ENCODE assay signal across 29 mouse cellular contexts in genomic region chr10:84423903-84424302, GRCm38 (mm10). TPM values are rescaled to one million over a fixed set of nuclear protein-coding genes. Genes with fewer than 3 reads are reported as not detected.
DNase-seq lines count a peak whose midpoint lies in the region; ATAC-seq lines count a peak whose summit lies in the region.
"Had no signal": no experiment of that assay in that cellular context is flagged by ENCODE, and none has a peak within 500 bp of the region (broad histone marks: within the 10 kb centered on the region; RNA-seq: fewer than 3 reads in every experiment).

No protein-coding gene starts in this region.

- H3K4me2 ChIP-seq in hindbrain, embryonic 16.5 days (ENCODE audit: low read length) = no peak overlapping the region
- H3K4me2 ChIP-seq in lung, embryonic 16.5 days (ENCODE audit: low read depth, low read length) = no peak overlapping the region
- no peak overlapping the region for H3K4me2 ChIP-seq in midbrain, embryonic 15.5 days
- H3K4me2 ChIP-seq: heart, embryonic 13.5 days; hindbrain, embryonic 13.5 days; limb, embryonic 12.5 days; lung, embryonic 15.5 days; midbrain, embryonic 12.5 days had no signal

- 87% methylated on average over 5 of the region's 5 CpGs for WGBS in hindbrain, embryonic 10.5 days
- WGBS in hindbrain, embryonic 16.5 days = 86% methylated on average over 5 of the region's 5 CpGs
- 62% methylated on average over 5 of the region's 5 CpGs for WGBS in lung, embryonic 16.5 days
- WGBS in midbrain, embryonic 15.5 days = 83% methylated on average over 5 of the region's 5 CpGs

- ATAC-seq in hindbrain, embryonic 16.5 days = no peak
- ATAC-seq in lung, embryonic 16.5 days (ENCODE audit: low read depth) = peak; percentile 21; the same call in 1 of the 2 replicates
- ATAC-seq in common myeloid progenitor, adult 5-6 weeks (replicated peaks; ENCODE audit: low read depth, poor library complexity, severe bottlenecking) = peak; percentile 54; the same call in 1 of the 2 replicates
- peak; percentile 39; the same call in 1 of the 2 replicates for ATAC-seq in neutrophil, adult 5-6 weeks (ENCODE audit: extremely low read depth, insufficient number of reproducible peaks, low FRiP score, poor library complexity, severe bottlenecking)
- no peak for ATAC-seq in midbrain, embryonic 15.5 days (replicated peaks)
- ATAC-seq: forebrain, postnatal 0 days; inflammation-experienced regulatory T-cells, adult 6 months had no signal

- H3K4me1 ChIP-seq in hindbrain, embryonic 10.5 days (replicated peaks) = peaks cover 41% of the 10 kb centered on the region
- no peaks in the 10 kb centered on the region; the same call in 1 of the 2 replicates for H3K4me1 ChIP-seq in hindbrain, embryonic 16.5 days (ENCODE audit: control insufficient read depth, insufficient read depth, low read depth, low read length)
- peaks cover 17% of the 10 kb centered on the region for H3K4me1 ChIP-seq in lung, embryonic 16.5 days (replicated peaks; ENCODE audit: control insufficient read depth, insufficient read depth, low read length)
- H3K4me1 ChIP-seq in midbrain, embryonic 15.5 days = peaks cover 3% of the 10 kb centered on the region; the same call in 1 of the 2 replicates

- DNase-seq in hindbrain, embryonic 10.5 days (ENCODE audit: low spot score) = no peak
- DNase-seq in lung, postnatal 25 days (ENCODE audit: low spot score) = no peak
- no peak for DNase-seq in adrenal gland, postnatal 14 days
- DNase-seq: cerebellum, adult 11-12 months; cerebellum, postnatal 36 days; forebrain, postnatal 0 days; gastrocnemius, postnatal 25 days; heart, postnatal 14 days; kidney, adult 8-10 months; retina, postnatal 1 day; right cerebral cortex, postnatal 25 days; spleen, adult 18-20 months; thymus, adult 2 months; thymus, postnatal 4 days had no signal

- H3K27me3 ChIP-seq in hindbrain, embryonic 10.5 days (ENCODE audit: insufficient read depth, poor library complexity, severe bottlenecking) = no peaks in the 10 kb centered on the region
- H3K27me3 ChIP-seq in hindbrain, embryonic 16.5 days (replicated peaks; ENCODE audit: control insufficient read depth, insufficient read depth, low read length) = no peaks in the 10 kb centered on the region
- no peaks in the 10 kb centered on the region for H3K27me3 ChIP-seq in lung, embryonic 16.5 days (ENCODE audit: control insufficient read depth, insufficient read depth, low read depth, low read length)
- no peaks in the 10 kb centered on the region for H3K27me3 ChIP-seq in midbrain, embryonic 15.5 days (replicated peaks)
- H3K27me3 ChIP-seq: heart, embryonic 13.5 days; hindbrain, embryonic 13.5 days; limb, embryonic 12.5 days; lung, embryonic 15.5 days; midbrain, embryonic 12.5 days had no signal

- no peak overlapping the region for H3K9ac ChIP-seq in hindbrain, embryonic 16.5 days (ENCODE audit: low read depth, low read length)
- H3K9ac ChIP-seq in lung, embryonic 16.5 days (ENCODE audit: low read length) = no peak overlapping the region
- H3K9ac ChIP-seq in midbrain, embryonic 15.5 days = no peak overlapping the region
- H3K9ac ChIP-seq: forebrain, postnatal 0 days; hindbrain, embryonic 13.5 days; limb, embryonic 12.5 days; liver, embryonic 14.5 days; lung, embryonic 15.5 days; midbrain, embryonic 12.5 days had no signal

- no peak overlapping the region for H3K4me3 ChIP-seq in hindbrain, embryonic 10.5 days
- no peak overlapping the region for H3K4me3 ChIP-seq in hindbrain, embryonic 16.5 days (ENCODE audit: low read length)
- no peak overlapping the region for H3K4me3 ChIP-seq in lung, embryonic 16.5 days (ENCODE audit: low read length)
- H3K4me3 ChIP-seq in midbrain, embryonic 15.5 days = no peak overlapping the region
- H3K4me3 ChIP-seq: heart, adult 2 months; heart, embryonic 13.5 days; hindbrain, embryonic 13.5 days; layer of hippocampus, adult 2 months; limb, embryonic 12.5 days; lung, embryonic 15.5 days; midbrain, embryonic 12.5 days had no signal

- H3K27ac ChIP-seq in hindbrain, embryonic 10.5 days = 0 out of 2 replicates have a peak overlapping the region, but pooled peaks have one; percentile 23
- H3K27ac ChIP-seq in hindbrain, embryonic 16.5 days (ENCODE audit: low read depth, low read length) = no peak overlapping the region
- no peak overlapping the region for H3K27ac ChIP-seq in lung, embryonic 16.5 days (ENCODE audit: low read length)
- no peak overlapping the region for H3K27ac ChIP-seq in midbrain, embryonic 15.5 days
- H3K27ac ChIP-seq: heart, adult 2 months; heart, embryonic 13.5 days; hindbrain, embryonic 13.5 days; liver, embryonic 14.5 days; lung, embryonic 15.5 days; midbrain, embryonic 12.5 days; stomach, postnatal 0 days had no signal

- no peaks in the 10 kb centered on the region for H3K9me3 ChIP-seq in hindbrain, embryonic 10.5 days
- no peaks in the 10 kb centered on the region for H3K9me3 ChIP-seq in hindbrain, embryonic 16.5 days (ENCODE audit: control insufficient read depth, low read length)
- H3K9me3 ChIP-seq in lung, embryonic 16.5 days (ENCODE audit: control insufficient read depth, low read length) = no peaks in the 10 kb centered on the region
- no peaks in the 10 kb centered on the region for H3K9me3 ChIP-seq in midbrain, embryonic 15.5 days
- H3K9me3 ChIP-seq: heart, embryonic 13.5 days; hindbrain, embryonic 13.5 days; limb, embryonic 12.5 days; lung, embryonic 15.5 days; midbrain, embryonic 12.5 days had no signal

- peaks cover 57% of the 10 kb centered on the region for H3K36me3 ChIP-seq in hindbrain, embryonic 10.5 days
- no peaks in the 10 kb centered on the region for H3K36me3 ChIP-seq in hindbrain, embryonic 16.5 days (ENCODE audit: control insufficient read depth, insufficient read depth, low read length)
- H3K36me3 ChIP-seq in lung, embryonic 16.5 days (ENCODE audit: control insufficient read depth, insufficient read depth, low read length) = 0 out of 2 replicates have a peak, but pooled peaks cover 3% of the 10 kb centered on the region
- H3K36me3 ChIP-seq in midbrain, embryonic 15.5 days (replicated peaks) = no peaks in the 10 kb centered on the region
- H3K36me3 ChIP-seq: lung, embryonic 15.5 days had no signal

RNA-seq across cellular contexts. Expression of gene Nuak1, which starts 16.5 kb away (rescaled TPM):
- 3.1 and 3.7 TPM in 2 replicates for polyA plus RNA-seq in hindbrain, embryonic 10.5 days (2016; fragmentation: Nextera tagmentation; extraction: Ambion mirVana)
- polyA plus RNA-seq in hindbrain, embryonic 16.5 days (2015; fragmentation: Nextera tagmentation; extraction: Ambion mirVana) = 4.7 and 5.4 TPM in 2 replicates
- 2.2 and 2.6 TPM in 2 replicates for polyA plus RNA-seq in lung, embryonic 16.5 days (2015; fragmentation: Nextera tagmentation; extraction: Ambion mirVana)
- 0.14 and 1.0 TPM in 2 replicates for total RNA-seq in common myeloid progenitor, adult 5-6 weeks (2017)
- 0.49 and 1.0 TPM in 2 replicates for total RNA-seq in neutrophil, adult 5-6 weeks (2017)
- total RNA-seq in adrenal gland, postnatal 14 days (2021) = 7.0 and 9.5 TPM in 2 replicates
- 5.0 and 6.4 TPM in 2 replicates for polyA plus RNA-seq in midbrain, embryonic 15.5 days (2015; fragmentation: Nextera tagmentation; extraction: Ambion mirVana)
- polyA plus RNA-seq: inflammation-experienced regulatory T-cells, adult 6 months had no signal

Comparison
In these comparisons a context has a peak if more than half of its experiments do, and no peak if none do; other contexts are left out.
1. ATAC-seq: peak in lung, embryonic 16.5 days (single experiment), common myeloid progenitor, adult 5-6 weeks (single experiment) and neutrophil, adult 5-6 weeks (single experiment); none in hindbrain, embryonic 16.5 days (single experiment) and midbrain, embryonic 15.5 days (single experiment).